Mouse (Mus musculus) heart, embryonic 14.5 days (tissue): ENCODE measurements at regions not wholly inside any gene's neighbourhood (a gene's known extent, or its start where the extent isn't known, plus 50 kb on each side); places are given as distances from the start of the nearest gene placed in this dataset.
"Not testable (repeated sequence)": the region's sequence is repeated elsewhere in the genome, so short reads cannot be mapped to it uniquely, and the experiment has no call there.

Experiments used
- ATAC-seq: fragments of 200-750 bp; cut with Nextera tagmentation; 2 replicates; pipeline ENCODE4 v1.8.0; 2017; ENCODE audit warnings: low read depth, moderate TSS enrichment; ENCODE audit not compliant: insufficient number of reproducible peaks, insufficient read depth, low FRiP score
- H3K27ac ChIP-seq, 2 experiments: fragments of 200-500 bp in 1 of 2; fragments of 300-500 bp in 1 of 2; sonication (generic) in 1 of 2; replicated peaks in 1 of 2; 2 replicates each; pipeline ENCODE4 v1.5.1; 2012 to 2014; ENCODE audit warnings: low read depth in 2 of 2, low read length in 2 of 2, control low read depth in 1 of 2, mild to moderate bottlenecking in 1 of 2, mixed read lengths in 1 of 2; ENCODE audit not compliant: control insufficient read depth in 1 of 2, insufficient read depth in 1 of 2
- H3K27me3 ChIP-seq: fragments of 300-500 bp; sonication (generic); 2 replicates; pipeline ENCODE4 v1.6.1; 2014; ENCODE audit warnings: mild to moderate bottlenecking, low read length, control low read depth; ENCODE audit not compliant: control insufficient read depth, insufficient read depth
- H3K36me3 ChIP-seq: fragments of 300-500 bp; sonication (generic); 2 replicates; pipeline ENCODE4 v1.6.1; 2014; ENCODE audit warnings: mild to moderate bottlenecking, control low read depth, low read length, mixed read lengths; ENCODE audit not compliant: control insufficient read depth, insufficient read depth
- H3K4me1 ChIP-seq, 2 experiments: fragments of 200-500 bp in 1 of 2; fragments of 300-500 bp in 1 of 2; sonication (generic) in 1 of 2; 2 replicates each; pipeline ENCODE4 v1.6.1; 2012 to 2014; ENCODE audit warnings: low read length in 2 of 2, control low read depth in 1 of 2, mixed read lengths in 1 of 2; ENCODE audit not compliant: control insufficient read depth in 2 of 2, insufficient read depth in 2 of 2
- H3K4me2 ChIP-seq: fragments of 300-500 bp; sonication (generic); 2 replicates; pipeline ENCODE4 v1.6.1; 2014; ENCODE audit warnings: mild to moderate bottlenecking, low read length
- H3K4me3 ChIP-seq, 2 experiments: fragments of 200-500 bp in 1 of 2; fragments of 300-500 bp in 1 of 2; sonication (generic) in 1 of 2; 2 replicates each; pipeline ENCODE4 v1.5.1; 2012 to 2014; ENCODE audit warnings: low read length in 2 of 2, mild to moderate bottlenecking in 2 of 2, control low read depth in 1 of 2, low read depth in 1 of 2, moderate library complexity in 1 of 2; ENCODE audit not compliant: control insufficient read depth in 1 of 2, insufficient read depth in 1 of 2
- H3K9ac ChIP-seq: fragments of 300-500 bp; sonication (generic); 2 replicates; pipeline ENCODE4 v1.6.1; 2014; ENCODE audit warnings: mild to moderate bottlenecking, low read length
- H3K9me3 ChIP-seq: fragments of 300-500 bp; sonication (generic); 2 replicates; pipeline ENCODE4 v1.6.1; 2016; ENCODE audit warnings: low read length, control low read depth; ENCODE audit not compliant: control insufficient read depth
- WGBS: fragments of 180-500 bp; shearing (Covaris S2); extraction: QIAGEN DNeasy Blood & Tissue Kit; methylation state at CpG from one replicate; pipeline ENCODE4 v1.1.7; 2014; 5-methylcytosine and 5-hydroxymethylcytosine counted together

- WGBS: 85% methylated on average over 5 of the region's 5 CpGs
Observed at GRCm38 (mm10) chr1:181280826-181281225, 69.0 kb upstream of the Wdr26 start.

GRCm38 (mm10) chr1:181282986-181283385 is 69.4 kb upstream of the Cnih3 start:
- H3K27me3 ChIP-seq, H3K4me3 ChIP-seq, H3K27ac ChIP-seq, H3K9ac ChIP-seq, ATAC-seq, H3K4me1 ChIP-seq, H3K36me3 ChIP-seq, H3K4me2 ChIP-seq, H3K9me3 ChIP-seq: not testable (repeated sequence)
- 74% methylated on average over 8 of the region's 8 CpGs for WGBS

More at GRCm38 (mm10) chr1:181280826-181281225, 69.0 kb upstream of the Wdr26 start:
- Histone ChIP-seq H3K27me3 (no peaks in the 10 kb centered on the region), H3K9me3 (no peaks in the 10 kb centered on the region; the same call in 1 of the 2 replicates), H3K36me3 (no peaks in the 10 kb centered on the region), H3K9ac (no peak overlapping the region), H3K4me3 (no peak overlapping the region), H3K4me1 (no peaks in the 10 kb centered on the region), H3K4me2 (no peak overlapping the region), H3K27ac (no peak overlapping the region)
- no peak for ATAC-seq

- not testable (repeated sequence) for H3K9ac ChIP-seq, H3K4me1 ChIP-seq, ATAC-seq, H3K4me3 ChIP-seq, H3K27me3 ChIP-seq, H3K27ac ChIP-seq, H3K36me3 ChIP-seq, H3K4me2 ChIP-seq, H3K9me3 ChIP-seq
- WGBS: 79% methylated on average over 8 of the region's 8 CpGs
Observed at GRCm38 (mm10) chr1:181283539-181283938, 68.9 kb upstream of the Cnih3 start.

GRCm38 (mm10) chr1:181284301-181285197 is 67.9 kb upstream of the Cnih3 start:
- ATAC-seq: no peak
- Histone ChIP-seq H3K4me3 (no peak overlapping the region), H3K27ac (no peak overlapping the region), H3K4me1 (peaks cover 3 to 4% of the 10 kb centered on the region in 2 experiments; a peak in 2 of 4 replicates), H3K36me3 (no peaks in the 10 kb centered on the region), H3K4me2 (no peak overlapping the region), H3K9me3 (no peaks in the 10 kb centered on the region), H3K9ac (no peak overlapping the region), H3K27me3 (no peaks in the 10 kb centered on the region)
- 62% methylated on average over 10 of the region's 10 CpGs for WGBS

- H3K4me2 ChIP-seq: no peak overlapping the region
- no peaks in the 10 kb centered on the region for H3K36me3 ChIP-seq
- H3K27ac ChIP-seq: no peak overlapping the region
- no peak overlapping the region for H3K4me3 ChIP-seq
- WGBS: 85% methylated on average over 8 of the region's 8 CpGs
- H3K9ac ChIP-seq: no peak overlapping the region
- H3K9me3 ChIP-seq: no peaks in the 10 kb centered on the region
- H3K27me3 ChIP-seq: no peaks in the 10 kb centered on the region
- peaks cover 5 to 7% of the 10 kb centered on the region in 2 experiments; a peak in 2 of 4 replicates for H3K4me1 ChIP-seq
- no peak for ATAC-seq
Observed at GRCm38 (mm10) chr1:181285600-181285999, 66.8 kb upstream of the Cnih3 start.

GRCm38 (mm10) chr1:181286146-181286545 is 66.3 kb upstream of the Cnih3 start:
- 77% methylated on average over 5 of the region's 5 CpGs for WGBS
- Histone ChIP-seq H3K36me3 (no peaks in the 10 kb centered on the region), H3K9me3 (no peaks in the 10 kb centered on the region), H3K4me1 (peaks cover 5 to 7% of the 10 kb centered on the region in 2 experiments; a peak in 2 of 4 replicates), H3K4me3 (no peak overlapping the region), H3K9ac (no peak overlapping the region), H3K27me3 (no peaks in the 10 kb centered on the region), H3K4me2 (no peak overlapping the region), H3K27ac (no peak overlapping the region)
- ATAC-seq: no peak

GRCm38 (mm10) chr1:181287166-181287565 is 65.3 kb upstream of the Cnih3 start:
- H3K4me1 ChIP-seq: peaks cover 5 to 7% of the 10 kb centered on the region in 2 experiments; a peak in 2 of 4 replicates
- H3K9ac ChIP-seq: no peak overlapping the region
- no peak for ATAC-seq
- no peaks in the 10 kb centered on the region for H3K27me3 ChIP-seq
- no peaks in the 10 kb centered on the region for H3K36me3 ChIP-seq
- no peak overlapping the region for H3K4me2 ChIP-seq
- no peak overlapping the region for H3K4me3 ChIP-seq
- H3K27ac ChIP-seq: no peak overlapping the region
- WGBS: 81% methylated on average over 1 of the region's 1 CpGs
- no peaks in the 10 kb centered on the region for H3K9me3 ChIP-seq
